Mouse (Mus musculus) spleen, embryonic (tissue): ENCODE measurements around the gene Hsf2bp.

ENCODE experiments used
- CTCF ChIA-PET: fragments of 350-600 bp; sonication (Branson Sonifier 250); formaldehyde crosslinking; loops from one replicate; lab custom pipeline; 2022; lab: Charles Lee

Gene Hsf2bp

DNA sequence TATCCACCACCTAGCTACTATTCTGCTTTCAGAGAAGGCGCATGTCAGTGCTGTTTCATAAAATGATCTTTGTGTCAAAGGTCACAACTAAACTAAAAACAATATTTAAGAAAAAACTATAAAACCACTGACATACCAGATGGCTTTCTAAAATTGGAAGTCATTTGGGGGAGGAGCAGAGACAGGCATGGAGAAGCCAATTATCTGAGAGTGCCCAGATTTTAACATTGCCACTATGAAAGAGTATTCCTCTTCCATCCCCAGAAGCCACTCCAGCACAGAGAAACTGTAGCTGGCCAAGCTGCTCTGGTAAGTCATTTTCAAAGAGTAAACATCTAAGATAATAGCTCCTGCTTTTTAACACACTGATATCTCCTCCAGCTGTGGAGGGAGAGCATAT, 49.2 kb downstream of the Hsf2bp start:
- CTCF ChIA-PET = interaction anchor here (0.7 kb wide), 2 partner anchors 14 to 219 kb away, joined by 3 read pairs; no protein-coding TSS in a partner anchor

DNA sequence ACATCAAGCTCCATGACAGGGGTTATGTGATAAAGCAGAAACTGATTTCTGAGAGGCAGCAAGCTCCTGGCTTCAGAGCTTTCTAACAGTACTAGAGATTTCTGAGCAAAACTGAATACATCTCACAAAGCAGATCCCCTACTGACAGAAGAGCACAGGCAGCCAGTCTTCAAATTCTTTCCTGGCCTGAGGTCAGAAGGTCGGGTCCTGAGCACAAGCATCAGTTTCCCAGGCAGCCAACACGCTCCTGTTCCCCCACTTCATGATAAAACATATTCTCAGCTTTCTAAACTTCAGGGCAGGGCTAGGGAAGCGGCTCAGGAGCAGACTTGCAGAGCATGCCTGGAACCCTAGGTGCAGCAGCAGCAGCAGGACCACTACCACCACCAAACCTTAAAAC, 52.7 kb downstream of the Hsf2bp start:
- CTCF ChIA-PET = no interaction called here

DNA sequence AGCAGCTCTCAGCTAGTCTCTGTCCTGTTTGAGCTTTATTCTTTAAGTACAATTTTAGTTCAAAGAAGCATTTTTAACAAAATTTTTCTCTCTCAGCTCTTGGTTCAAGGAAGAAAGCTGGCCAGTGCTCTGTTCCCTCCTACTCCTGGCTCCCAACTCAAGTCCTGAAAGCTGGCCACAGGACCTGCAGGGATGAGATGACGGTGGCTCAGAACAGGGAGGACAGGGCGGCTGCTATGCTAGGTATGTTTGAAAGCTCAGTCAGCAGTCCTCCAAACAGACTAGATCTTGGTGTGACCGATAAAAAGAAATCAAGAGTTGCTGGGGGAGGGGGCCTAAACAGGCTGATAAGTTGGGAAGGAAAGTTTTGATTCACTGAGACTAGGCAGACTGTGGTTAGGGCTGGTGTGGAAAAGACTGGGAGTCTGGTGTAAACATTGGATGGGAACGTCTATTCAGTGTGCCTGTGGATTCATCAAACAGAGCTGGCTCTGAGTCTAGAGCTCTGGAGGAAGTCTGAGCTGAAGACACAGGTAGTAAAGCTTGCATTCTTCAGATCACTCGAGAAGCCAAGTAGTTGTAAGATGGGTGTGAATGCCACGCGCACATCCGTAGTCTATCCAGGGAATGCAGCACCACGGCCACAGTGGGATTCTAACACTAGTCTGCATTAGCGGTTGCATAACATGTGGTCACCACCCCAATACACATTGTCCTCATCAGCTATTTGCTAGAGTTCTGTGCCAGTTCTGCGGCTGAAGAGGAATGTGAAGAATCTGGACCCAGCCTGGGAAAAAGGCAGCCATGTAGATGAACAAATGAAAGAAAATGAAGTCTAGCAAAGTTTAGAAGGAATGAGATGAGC, 53.6 kb downstream of the Hsf2bp start:
- CTCF ChIA-PET = interaction anchor here (0.7 kb wide), 1 partner anchor 215 kb away, joined by 3 read pairs; no protein-coding TSS in a partner anchor

DNA sequence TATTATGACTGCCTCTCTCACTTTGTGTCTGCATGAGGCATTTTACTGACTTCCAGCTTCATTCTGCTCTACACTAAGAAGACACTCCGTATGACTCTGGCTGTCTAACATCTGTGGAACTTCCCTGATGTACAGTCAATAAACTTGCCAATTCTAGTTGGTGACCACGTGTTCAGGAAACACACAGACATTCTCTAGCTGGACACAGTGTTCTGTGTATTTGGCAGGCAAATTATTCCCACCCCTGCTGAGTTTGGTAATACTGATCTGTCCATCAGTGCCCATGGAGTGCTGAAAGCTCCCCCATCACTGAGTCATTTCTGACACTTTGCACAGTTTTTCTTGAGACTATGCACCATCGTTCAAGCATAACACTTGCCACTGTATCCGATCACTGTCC, 56.3 kb downstream of the Hsf2bp start:
- CTCF ChIA-PET = no interaction called here

DNA sequence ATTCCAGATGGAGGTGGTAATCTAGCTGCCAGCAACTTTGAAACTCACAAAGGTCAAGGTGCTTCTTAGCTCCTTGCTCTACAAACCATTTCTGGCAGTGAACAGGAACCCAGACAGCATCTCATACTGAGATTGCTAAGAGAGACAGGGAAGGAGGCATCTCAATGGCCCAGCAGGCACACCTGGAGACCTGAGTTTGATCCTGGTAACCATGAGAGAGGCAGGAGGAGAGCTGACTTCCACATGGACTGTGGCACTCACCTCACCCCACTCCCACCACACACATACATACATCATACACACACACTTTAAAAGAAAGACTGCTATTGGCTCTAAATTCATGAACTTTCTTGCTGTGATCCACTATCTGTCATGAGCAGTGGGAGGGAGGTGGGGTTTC, 59.0 kb downstream of the Hsf2bp start:
- CTCF ChIA-PET = no interaction called here

DNA sequence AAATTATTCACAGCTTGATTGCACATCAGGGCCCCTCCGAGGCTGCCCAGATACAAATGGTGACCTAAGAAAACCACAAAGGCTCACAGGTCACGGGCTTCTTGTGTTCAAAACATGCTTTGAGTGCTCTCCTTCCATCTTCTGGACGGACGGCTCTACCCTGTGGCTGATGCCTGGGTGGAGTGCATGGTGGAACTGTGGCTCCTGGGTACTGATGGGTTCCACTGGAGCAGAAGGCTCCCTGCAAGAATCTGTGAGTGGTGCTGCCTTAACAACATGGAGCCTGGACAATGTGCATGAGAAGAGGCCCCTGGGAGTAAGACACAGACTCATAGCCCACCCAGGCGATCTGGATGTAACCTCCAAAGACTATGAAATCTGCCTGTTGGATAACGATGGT, 59.6 kb downstream of the Hsf2bp start:
- CTCF ChIA-PET = no interaction called here

DNA sequence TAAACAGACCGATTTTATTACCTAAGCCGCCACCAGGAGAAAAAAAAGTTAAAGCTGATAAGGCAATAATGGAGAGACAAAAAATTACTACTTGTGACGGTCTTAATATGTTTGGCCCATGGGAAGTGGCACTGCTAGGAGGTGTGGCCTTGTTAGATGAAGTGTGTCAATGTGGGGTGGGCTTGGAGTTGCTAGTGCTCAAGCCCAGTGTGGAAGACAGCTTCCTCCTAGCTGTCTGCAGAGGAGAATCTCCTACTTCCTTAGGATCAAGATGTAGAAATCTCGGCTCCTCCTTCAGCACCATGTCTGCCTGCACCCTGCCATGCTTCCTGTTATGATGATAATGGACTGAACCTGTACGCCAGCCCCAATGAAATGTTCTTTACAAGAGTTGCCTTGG, 61.5 kb downstream of the Hsf2bp start:
- CTCF ChIA-PET = interaction anchor here (0.6 kb wide), 1 partner anchor 655 kb away, joined by 3 read pairs; no protein-coding TSS in a partner anchor

DNA sequence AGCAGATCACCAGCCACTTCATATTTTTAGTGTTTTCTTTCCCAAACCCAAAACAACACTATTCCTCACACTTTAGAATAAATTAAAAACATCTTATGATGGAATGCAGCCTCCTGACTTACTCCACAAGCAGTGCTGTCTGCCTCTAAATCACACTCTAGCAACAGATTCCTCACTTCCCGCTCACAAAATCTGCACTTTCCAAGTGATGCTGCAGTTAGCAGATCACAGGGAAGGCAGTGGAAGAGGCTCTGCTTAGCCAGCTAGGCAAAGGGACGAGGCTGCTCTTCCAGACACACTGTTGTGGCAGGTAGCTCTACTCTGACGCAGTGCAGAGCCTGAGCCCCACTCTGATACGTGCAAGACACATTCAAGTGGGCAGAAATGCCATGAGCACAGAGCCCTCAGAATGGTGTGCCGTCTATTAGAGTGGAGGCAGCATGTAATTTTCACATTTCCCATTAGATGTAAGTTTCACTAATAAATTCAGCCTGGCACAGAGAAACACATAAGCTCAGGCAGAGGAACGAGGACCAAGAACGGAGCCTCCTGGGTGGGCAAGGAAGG, 62.4 kb downstream of the Hsf2bp start:
- CTCF ChIA-PET = no interaction called here

DNA sequence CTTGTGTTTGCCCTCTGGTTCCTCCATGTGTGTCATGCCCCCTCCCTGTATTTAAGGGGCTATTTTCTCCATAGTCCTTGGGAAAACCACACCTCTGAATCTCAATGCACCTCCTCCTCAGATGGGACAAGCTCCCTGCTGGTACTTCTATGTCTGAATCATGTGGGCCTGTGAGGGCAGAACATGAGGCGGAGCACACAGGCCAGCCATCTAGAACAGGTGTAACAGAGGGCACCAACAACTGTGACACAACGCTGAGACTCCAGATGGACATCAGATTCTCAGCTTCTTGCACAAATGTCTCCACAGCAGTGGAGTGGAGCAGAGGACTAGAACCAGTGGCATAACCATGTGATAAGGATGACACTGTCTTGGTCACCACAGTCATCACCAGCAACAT, 65.3 kb downstream of the Hsf2bp start:
- CTCF ChIA-PET = no interaction called here

DNA sequence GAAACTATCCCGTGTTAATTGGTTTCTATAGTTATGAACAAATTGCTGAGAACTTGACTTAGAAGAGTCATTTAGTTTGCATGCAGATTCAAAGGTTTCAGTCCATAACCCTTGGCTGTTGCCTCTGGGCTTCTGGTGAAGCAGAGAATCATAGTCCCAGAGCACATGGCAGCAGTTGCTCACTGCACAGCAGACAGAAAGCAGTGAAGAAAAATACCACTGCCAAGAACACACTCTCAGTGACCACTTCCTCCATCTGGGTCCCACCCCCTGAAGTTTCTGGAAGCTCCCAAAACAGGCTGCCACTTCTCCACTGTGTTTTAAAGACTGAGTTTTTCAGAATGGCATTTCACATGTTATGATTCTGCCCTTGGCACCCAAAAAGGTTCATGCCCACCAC, 67.3 kb downstream of the Hsf2bp start:
- CTCF ChIA-PET = no interaction called here

DNA sequence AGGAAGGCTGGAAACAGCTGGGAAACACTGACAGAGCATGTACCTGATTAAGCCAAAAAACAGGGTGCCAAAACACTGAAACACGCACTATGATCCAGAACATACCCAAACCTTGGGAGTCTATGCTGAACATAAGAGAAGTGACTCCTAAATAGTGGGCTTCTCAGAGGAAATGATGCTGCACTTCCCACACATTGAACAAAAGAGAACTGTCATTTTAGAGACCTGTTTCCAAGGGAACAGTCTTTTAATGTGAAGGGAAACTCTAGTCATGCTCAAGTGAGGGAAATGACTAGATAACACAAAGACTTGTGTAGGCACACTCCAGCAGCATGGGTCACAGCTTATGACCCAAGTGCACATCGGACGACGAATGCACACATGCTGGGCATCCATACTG, 68.8 kb downstream of the Hsf2bp start:
- CTCF ChIA-PET = no interaction called here

DNA sequence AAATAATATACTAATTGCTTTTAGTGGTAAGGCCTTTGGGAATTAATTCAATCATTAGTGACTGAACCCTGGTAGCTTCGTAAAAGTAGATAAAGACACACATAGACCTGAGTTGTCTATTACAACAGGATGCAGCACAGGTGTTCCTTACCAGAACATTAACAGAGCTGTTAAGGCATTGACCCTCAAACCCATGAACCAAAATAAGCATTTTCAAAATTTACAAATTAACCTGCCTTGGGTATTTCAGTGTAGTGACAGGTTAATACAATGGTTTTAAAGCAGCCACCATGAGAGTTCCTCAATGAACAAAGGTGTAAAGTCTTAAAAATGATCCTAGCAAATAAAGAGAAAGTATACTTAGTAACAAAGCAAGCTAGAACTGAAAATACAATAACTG, 69.6 kb downstream of the Hsf2bp start:
- CTCF ChIA-PET = no interaction called here

DNA sequence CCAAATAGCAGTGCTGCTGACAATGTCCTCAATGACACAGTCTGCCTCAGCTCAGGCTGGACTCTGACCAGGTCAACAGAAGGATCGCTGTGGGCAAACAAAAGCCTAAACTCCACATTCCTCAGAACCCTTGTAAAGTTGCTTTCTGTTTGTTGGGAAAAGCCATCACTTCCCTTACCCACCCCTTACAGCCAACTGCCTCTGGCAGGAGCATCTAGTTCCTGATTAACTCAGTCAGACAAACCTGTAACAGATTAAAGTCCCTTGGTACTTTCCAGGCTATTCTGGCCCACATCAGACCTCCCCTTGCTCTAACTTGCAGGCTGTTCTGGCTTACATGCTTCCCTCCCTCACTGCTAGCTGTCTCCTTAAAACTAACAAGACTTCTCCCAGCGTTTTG, 70.5 kb downstream of the Hsf2bp start:
- CTCF ChIA-PET = no interaction called here

DNA sequence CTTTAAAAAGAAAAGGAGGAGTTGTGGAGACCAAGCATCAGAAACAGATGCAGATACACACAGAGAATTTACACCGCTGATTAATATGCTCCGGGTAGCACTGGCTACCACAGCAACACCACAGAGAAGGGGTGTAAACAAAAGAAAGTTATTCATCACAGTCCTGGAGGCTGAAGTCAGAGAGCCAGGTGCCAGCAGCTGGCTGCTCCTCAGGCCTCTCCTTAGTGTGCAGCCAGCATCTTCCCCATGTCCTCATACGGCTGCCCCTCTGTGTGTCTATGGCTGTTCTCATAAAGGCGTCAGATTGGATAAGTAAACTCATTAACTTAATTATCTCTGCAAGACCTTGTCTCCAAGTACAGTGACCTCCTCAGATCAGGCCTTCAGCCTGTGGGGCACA, 73.2 kb downstream of the Hsf2bp start:
- CTCF ChIA-PET = no interaction called here

DNA sequence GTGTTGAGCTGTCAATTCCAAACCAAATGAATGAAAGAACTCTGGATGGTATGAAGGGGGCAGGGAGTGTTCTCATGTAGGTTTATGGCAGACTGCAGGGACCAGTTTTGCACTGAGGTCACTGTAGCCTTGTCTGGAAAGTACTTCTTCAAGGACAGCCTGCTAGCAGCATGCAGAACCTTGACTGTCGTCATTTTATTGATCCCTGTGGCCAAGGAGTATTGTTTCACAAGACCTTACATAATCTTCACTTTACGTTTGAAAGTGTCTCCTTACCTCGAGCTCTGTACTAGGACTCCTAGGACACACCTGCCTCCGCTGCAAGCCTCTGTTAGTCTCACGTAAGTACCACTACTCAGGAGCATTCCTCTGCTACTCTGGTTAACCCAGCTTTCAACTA, 73.9 kb downstream of the Hsf2bp start:
- CTCF ChIA-PET = interaction anchor here (0.6 kb wide), 1 partner anchor 57 kb away, joined by 4 read pairs; no protein-coding TSS in a partner anchor

DNA sequence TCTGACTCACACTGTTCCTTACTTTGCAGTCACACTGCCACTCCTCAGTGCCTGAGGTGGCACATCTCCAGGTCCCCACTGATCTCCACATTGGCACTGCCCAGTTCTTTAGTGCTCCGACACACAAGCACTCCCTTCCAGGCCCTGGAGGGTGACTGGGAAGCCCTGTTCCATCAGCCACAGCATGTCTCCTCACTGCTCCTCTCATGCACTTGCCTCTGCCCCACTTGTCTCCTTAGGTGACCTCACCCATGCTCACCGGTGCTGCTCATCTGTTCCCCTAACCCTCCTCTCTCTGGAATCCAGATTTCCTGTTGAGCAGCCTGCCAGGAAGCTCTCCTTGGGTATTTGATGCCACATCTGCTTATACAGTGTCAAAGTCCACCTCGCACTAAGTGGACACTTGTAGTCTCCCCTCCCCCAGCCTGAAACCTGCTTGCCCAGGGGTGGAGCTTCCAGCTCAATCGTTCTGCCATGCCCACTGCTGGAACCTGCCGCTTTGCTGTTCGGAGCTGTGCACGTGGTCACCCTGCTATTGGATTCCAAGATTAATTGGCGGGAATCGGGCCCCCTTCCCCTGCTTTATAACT, 81.5 kb downstream of the Hsf2bp start:
- CTCF ChIA-PET = no interaction called here

DNA sequence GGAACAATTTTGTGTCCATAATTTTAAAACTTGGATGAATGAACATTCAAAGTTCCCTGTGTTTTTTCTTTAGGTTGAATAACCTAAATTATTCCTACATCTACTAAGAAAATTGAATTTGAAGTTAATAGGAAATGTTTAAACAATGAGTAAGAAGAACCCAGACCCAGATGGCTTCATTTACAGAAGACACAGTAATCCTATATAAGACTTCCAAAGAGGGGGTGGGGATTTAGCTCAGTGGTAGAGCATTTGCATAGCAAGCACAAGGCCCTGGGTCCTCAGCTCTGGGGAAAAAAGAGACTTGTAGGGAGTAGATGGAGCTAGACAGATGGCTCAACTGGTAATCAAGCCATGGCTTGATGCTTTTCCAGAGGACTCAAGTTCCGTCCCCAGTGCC, 87.1 kb downstream of the Hsf2bp start:
- CTCF ChIA-PET = no interaction called here

DNA sequence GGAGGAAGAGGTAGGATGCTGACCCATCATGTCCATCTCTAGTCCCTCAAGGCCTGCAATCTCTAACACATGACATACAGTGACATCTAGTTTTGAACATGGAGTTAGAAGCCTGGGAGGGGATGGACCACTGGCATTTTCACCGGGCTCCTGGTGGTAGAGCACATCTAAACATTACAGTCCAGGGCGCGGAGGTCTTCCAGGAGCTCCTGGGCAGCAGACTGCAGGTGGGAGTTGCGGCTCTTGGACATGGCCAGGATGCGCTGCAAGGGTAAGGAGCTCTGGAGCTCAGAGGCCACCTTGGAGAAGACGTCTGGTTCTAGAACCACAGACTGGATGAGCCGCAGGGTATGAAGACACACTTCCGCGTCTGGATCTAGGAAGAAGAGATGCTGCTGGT, 89.7 kb downstream of the Hsf2bp start:
- CTCF ChIA-PET = no interaction called here

DNA sequence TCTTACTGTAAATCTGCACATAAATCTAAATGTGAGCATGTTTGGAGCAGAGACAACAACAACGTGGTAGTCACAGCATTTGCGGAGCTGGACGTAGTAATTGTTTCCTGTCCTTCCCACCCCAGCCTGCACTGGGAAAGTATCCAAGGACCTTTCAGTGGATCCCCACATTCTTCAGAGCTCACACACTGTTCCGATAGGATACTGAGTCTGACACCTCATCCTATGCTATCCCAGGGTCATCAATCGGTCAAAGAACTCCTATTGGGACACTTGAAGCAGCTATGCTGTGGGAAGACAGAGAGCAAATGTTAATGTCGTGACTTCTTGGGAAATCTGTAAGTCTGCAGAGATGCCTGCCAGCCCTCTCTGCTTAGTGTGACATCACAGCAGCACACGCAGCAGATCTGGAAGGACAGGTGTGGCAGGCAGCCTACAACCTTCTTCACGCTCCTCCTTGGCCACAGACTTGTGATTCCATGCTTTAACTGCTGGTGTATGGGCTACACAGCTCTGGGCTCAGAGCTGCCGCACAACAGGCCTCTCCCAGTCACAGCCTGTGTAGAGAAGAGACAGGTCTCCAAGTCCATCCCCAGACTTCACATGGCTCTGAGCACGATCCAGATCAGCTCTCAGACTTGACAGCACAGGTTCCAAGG, 92.1 kb downstream of the Hsf2bp start:
- CTCF ChIA-PET = no interaction called here

DNA sequence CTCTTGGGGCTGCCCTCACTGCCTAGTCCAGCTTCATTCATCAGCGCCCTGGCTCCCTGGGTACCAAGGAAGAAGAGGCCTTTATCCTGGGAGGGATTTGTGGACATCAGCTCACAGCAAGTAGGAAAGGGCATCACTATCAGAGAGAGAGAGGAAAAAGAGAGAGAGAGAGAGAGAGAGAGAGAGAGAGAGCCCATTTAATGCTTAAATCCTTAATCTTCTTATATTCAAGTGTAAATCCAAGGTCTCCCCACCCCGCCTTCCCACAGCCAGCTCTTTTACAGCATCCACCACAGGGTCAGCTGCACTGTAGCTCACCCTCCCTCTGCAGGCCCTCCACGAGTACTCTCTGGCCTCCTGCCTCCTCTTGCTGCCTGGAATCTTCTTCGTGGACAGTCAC, 94.5 kb downstream of the Hsf2bp start:
- CTCF ChIA-PET = no interaction called here

DNA sequence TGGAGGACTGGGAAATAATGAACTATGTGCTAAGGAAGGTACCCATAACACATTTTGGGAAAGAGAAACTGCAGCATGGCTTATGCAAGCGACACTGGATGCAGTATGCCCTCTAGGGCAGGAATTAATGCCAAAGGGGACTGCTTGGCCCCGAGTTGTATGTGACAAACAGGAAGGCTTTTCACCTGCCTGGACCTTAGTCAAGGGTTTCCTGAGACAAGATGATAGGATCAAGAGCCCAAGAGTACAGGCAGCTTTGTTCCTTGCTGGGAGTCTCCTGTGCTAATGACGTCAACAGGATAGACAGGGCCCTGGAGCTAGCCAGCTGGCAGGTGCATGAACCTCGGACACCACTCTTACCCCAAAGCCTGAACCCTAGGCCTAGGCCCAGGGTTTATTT, 95.5 kb downstream of the Hsf2bp start:
- CTCF ChIA-PET = interaction anchor here (0.6 kb wide), 1 partner anchor 65 kb away, joined by 3 read pairs; no protein-coding TSS in a partner anchor
